Mouse (Mus musculus): ENCODE data around the gene Tmem95. TPM values are rescaled to one million over a fixed set of nuclear protein-coding genes. Genes with fewer than 3 reads are reported as not detected.

The Tmem95 gene
- polyA plus RNA-seq, 1 experiment from 2014 or later: not detected

DNA sequence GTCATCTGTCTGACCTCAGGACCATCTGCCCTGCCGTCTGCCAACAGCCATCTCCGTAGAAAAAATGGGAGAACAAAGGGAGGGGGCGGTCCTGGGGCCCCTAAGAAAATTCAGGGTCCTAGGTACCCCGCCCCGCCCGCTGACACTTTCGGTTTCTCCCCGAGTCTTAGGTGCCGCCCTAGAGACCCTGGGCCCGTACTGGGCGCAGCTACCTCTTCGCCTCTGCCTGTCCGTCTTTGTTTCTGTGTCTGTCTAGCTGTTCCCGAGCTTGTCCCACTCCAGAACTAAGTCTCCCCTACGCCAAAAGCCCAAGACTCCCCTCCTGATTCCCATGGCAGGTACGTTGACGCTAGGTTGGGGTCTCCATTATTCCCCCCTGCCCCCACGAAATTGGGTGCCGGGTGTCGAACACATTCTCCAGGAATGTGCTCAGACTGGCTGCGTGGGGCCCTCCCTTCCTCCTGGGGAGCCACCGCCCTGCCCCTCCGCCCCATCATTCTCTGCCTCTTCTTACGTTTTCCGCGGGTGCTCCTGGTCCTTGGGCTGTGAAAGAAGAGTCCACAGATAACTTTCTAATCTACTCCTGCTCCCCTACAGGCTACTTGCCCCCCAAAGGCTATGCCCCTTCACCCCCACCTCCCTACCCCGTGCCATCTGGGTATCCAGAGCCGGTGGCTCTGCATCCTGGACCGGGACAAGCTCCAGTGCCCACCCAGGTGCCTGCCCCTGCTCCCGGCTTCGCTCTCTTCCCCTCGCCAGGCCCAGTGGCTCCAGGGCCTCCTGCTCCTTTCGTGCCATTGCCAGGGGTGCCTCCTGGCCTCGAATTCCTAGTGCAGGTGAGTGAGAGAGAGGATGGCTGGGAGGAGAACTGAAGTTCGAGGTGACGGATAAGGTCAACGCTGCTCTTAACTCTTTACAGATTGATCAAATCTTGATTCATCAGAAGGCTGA is 30.8 kb downstream of the Tmem95 start:
- Histone ChIP-seq H3K4me3 (ENCODE audit: low read depth, low read length) (peak overlapping the region; percentile 77), H3K9ac (ENCODE audit: low read depth, low read length) (peak overlapping the region; percentile 86), H3K9me3 (replicated peaks; ENCODE audit: control insufficient read depth, low read length) (no peaks in the 10 kb centered on the region), H3K27ac (ENCODE audit: low read length) (peak overlapping the region; percentile 95), H3K27me3 (ENCODE audit: control insufficient read depth, insufficient read depth, low read depth, low read length) (no peaks in the 10 kb centered on the region), H3K36me3 (ENCODE audit: control insufficient read depth, insufficient read depth) (peaks cover 22% of the 10 kb centered on the region), H3K4me2 (ENCODE audit: low read depth, low read length) (peak overlapping the region; percentile 88), H3K4me1 (ENCODE audit: control insufficient read depth, low read depth, low read length) (peaks cover 57% of the 10 kb centered on the region)
- peak; percentile 53 for ATAC-seq (ENCODE audit: low read depth)
- WGBS (ENCODE audit: insufficient replicate concordance): 11% methylated on average over 37 of the region's 37 CpGs

DNA sequence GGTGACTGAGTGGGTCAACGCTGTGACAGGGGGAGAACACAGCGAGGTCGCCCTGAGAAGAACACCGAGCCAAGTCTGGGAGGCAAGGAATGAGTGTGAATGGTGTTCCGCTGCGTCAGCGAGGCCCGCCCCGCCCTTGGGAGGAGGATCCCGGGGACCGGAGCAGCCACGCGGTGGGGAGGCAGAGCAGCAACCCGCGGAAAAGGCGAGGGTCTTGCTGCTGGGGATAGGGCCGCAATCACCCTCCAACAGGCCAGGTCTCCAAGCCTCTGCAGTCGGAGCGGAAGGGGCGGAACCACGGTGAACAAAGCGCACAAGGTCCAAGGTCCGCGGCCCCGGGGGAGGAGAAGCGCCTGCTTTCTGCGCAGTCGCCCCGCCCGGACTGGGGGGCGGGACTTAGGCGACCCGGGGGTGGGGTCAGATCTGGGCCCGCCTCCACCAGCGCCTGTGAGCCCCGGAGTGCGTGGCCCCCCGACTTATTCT is 31.6 kb downstream of the Tmem95 start, which contains the start of gene Plscr3:
Gene Plscr3, plus strand, starts transcription at position 179 of the 483 bp plus-strand sequence.
- WGBS (ENCODE audit: insufficient replicate concordance): under 1% methylated on average over 38 of the region's 38 CpGs
- Histone ChIP-seq H3K27me3 (ENCODE audit: control insufficient read depth, insufficient read depth, low read depth, low read length) (no peaks in the 10 kb centered on the region), H3K9me3 (replicated peaks; ENCODE audit: control insufficient read depth, low read length) (no peaks in the 10 kb centered on the region), H3K9ac (ENCODE audit: low read depth, low read length) (peak within 1 kb of the TSS; percentile 86), H3K4me2 (ENCODE audit: low read depth, low read length) (peak within 1 kb of the TSS; percentile 88), H3K4me1 (ENCODE audit: control insufficient read depth, low read depth, low read length) (peaks cover 49% of the 10 kb centered on the region), H3K4me3 (ENCODE audit: low read depth, low read length) (peak within 1 kb of the TSS; percentile 77), H3K36me3 (ENCODE audit: control insufficient read depth, insufficient read depth) (peaks cover 16% of the 10 kb centered on the region), H3K27ac (ENCODE audit: low read length) (peak within 1 kb of the TSS; percentile 95)
- ATAC-seq (ENCODE audit: low read depth): peak; percentile 90

DNA sequence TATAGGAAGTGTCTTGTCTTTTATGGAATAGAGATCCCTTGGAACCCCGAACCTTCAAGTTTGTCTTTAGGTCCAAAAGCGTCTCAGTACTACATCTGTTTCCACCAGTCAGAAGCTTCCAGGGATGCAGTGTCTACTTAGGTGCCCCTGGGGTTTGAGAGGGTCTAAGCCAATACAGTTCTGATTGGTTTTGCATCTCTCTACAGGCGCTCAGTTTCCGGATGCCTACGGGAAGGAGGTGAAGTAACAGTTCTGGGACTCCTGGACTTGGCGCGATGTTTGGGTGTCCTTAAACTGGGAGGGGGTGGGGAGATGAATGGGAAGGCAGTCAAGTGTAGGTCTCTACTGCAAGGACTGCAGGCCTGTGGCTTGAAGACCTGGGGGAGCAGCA is 39.1 kb downstream of the Tmem95 start:
- peak overlapping the region; percentile 99 for H3K4me2 ChIP-seq (ENCODE audit: low read depth, low read length)

DNA sequence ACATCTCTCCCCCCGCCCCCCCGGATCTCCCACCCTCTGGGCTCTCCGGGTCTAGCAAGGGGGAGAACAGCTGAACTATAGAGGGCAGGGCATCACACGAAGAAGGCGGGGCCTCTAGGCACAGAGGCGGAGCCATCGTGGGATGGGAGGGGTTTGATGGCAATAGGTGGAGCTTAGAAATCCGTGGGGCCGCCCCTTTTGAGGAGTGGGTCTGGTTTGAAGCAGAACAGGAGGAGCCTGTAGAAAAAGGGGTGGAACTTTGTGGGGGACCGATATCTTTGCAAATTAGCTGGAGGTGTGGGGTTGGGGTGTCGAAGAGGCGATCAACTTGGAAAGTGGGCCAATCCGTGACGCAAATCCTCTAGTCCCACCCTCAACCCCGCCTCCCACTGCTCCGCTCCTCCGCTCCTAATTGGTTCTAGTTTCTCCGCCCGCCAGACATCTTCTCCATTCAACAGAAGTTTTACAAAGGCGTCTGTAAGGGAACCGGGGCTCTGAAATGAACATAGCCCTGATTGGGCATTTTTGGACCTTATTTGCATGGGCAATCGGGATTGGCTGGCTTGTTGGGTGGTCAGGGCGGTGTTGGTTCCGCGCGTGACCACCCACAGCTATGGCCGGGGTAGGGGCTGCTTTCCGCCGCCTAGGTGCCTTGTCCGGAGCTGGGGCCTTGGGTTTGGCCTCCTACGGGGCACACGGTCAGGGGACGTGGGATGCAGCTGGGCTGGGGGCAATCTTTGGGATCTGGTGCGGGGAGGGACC is 39.7 kb downstream of the Tmem95 start, which contains the start of gene Tmem256:
Gene Tmem256, plus strand, starts transcription at position 563 of the 762 bp plus-strand sequence.
- 0 out of 2 replicates have a peak, but pooled peaks cover 2% of the 10 kb centered on the region for H3K36me3 ChIP-seq (ENCODE audit: control insufficient read depth, insufficient read depth)
- no peaks in the 10 kb centered on the region for H3K9me3 ChIP-seq (replicated peaks; ENCODE audit: control insufficient read depth, low read length)
- H3K4me3 ChIP-seq (ENCODE audit: low read depth, low read length): peak within 1 kb of the TSS; percentile 81
- H3K9ac ChIP-seq (ENCODE audit: low read depth, low read length): peak within 1 kb of the TSS; percentile 87
- peak within 1 kb of the TSS; percentile 99 for H3K4me2 ChIP-seq (ENCODE audit: low read depth, low read length)
- peak; percentile 90 for ATAC-seq (ENCODE audit: low read depth)
- peaks cover 43% of the 10 kb centered on the region for H3K4me1 ChIP-seq (ENCODE audit: control insufficient read depth, low read depth, low read length)
- peak within 1 kb of the TSS; percentile 91 for H3K27ac ChIP-seq (ENCODE audit: low read length)
- under 1% methylated on average over 34 of the region's 34 CpGs for WGBS (ENCODE audit: insufficient replicate concordance)
- H3K27me3 ChIP-seq (ENCODE audit: control insufficient read depth, insufficient read depth, low read depth, low read length): peaks cover 46% of the 10 kb centered on the region

More for the DNA sequence above, 39.1 kb downstream of the Tmem95 start:
- peaks cover 40% of the 10 kb centered on the region for H3K4me1 ChIP-seq (ENCODE audit: control insufficient read depth, low read depth, low read length)
- ATAC-seq (ENCODE audit: low read depth): no peak
- peak overlapping the region; percentile 91 for H3K27ac ChIP-seq (ENCODE audit: low read length)
- peaks cover 41% of the 10 kb centered on the region for H3K27me3 ChIP-seq (ENCODE audit: control insufficient read depth, insufficient read depth, low read depth, low read length)
- peak overlapping the region; percentile 87 for H3K9ac ChIP-seq (ENCODE audit: low read depth, low read length)
- under 1% methylated on average over 7 of the region's 7 CpGs for WGBS (ENCODE audit: insufficient replicate concordance)
- 0 out of 2 replicates have a peak, but pooled peaks cover 2% of the 10 kb centered on the region for H3K36me3 ChIP-seq (ENCODE audit: control insufficient read depth, insufficient read depth)
- peak overlapping the region; percentile 81 for H3K4me3 ChIP-seq (ENCODE audit: low read depth, low read length)
- H3K9me3 ChIP-seq (replicated peaks; ENCODE audit: control insufficient read depth, low read length): no peaks in the 10 kb centered on the region

DNA sequence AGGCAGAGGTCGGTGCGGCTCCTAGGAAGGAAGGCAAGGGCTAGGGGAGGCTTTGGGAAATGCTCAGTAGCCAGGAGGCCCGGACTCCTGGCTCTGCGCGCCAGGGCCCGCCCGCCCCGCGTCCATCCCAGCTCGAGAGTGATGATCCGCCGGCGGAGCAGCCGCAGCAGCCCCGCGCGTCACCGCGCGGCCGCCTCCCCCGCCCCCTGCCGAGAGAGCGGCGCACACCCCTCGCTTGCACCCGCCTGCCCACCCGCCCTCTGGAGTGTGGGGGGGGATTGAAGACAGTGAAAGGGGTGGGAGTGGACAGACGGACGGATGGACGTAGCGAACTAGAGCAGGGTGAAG is 40.2 kb downstream of the Tmem95 start, which contains the start of gene Nlgn2:
Gene Nlgn2, minus strand, starts transcription at position 181 of the 348 bp plus-strand sequence.
- H3K9ac ChIP-seq (ENCODE audit: low read depth, low read length): peak within 1 kb of the TSS; percentile 87
- H3K4me3 ChIP-seq (ENCODE audit: low read depth, low read length): peak within 1 kb of the TSS; percentile 81
- 0% methylated on average over 4 of the region's 32 CpGs for WGBS (ENCODE audit: insufficient replicate concordance)
- ATAC-seq (ENCODE audit: low read depth): peak; percentile 22
- peaks cover 49% of the 10 kb centered on the region for H3K27me3 ChIP-seq (ENCODE audit: control insufficient read depth, insufficient read depth, low read depth, low read length)
- H3K36me3 ChIP-seq (ENCODE audit: control insufficient read depth, insufficient read depth): 0 out of 2 replicates have a peak, but pooled peaks cover 2% of the 10 kb centered on the region
- H3K4me1 ChIP-seq (ENCODE audit: control insufficient read depth, low read depth, low read length): peaks cover 43% of the 10 kb centered on the region
- no peaks in the 10 kb centered on the region for H3K9me3 ChIP-seq (replicated peaks; ENCODE audit: control insufficient read depth, low read length)
- H3K4me2 ChIP-seq (ENCODE audit: low read depth, low read length): peak within 1 kb of the TSS; percentile 99
- H3K27ac ChIP-seq (ENCODE audit: low read length): peak within 1 kb of the TSS; percentile 91

DNA sequence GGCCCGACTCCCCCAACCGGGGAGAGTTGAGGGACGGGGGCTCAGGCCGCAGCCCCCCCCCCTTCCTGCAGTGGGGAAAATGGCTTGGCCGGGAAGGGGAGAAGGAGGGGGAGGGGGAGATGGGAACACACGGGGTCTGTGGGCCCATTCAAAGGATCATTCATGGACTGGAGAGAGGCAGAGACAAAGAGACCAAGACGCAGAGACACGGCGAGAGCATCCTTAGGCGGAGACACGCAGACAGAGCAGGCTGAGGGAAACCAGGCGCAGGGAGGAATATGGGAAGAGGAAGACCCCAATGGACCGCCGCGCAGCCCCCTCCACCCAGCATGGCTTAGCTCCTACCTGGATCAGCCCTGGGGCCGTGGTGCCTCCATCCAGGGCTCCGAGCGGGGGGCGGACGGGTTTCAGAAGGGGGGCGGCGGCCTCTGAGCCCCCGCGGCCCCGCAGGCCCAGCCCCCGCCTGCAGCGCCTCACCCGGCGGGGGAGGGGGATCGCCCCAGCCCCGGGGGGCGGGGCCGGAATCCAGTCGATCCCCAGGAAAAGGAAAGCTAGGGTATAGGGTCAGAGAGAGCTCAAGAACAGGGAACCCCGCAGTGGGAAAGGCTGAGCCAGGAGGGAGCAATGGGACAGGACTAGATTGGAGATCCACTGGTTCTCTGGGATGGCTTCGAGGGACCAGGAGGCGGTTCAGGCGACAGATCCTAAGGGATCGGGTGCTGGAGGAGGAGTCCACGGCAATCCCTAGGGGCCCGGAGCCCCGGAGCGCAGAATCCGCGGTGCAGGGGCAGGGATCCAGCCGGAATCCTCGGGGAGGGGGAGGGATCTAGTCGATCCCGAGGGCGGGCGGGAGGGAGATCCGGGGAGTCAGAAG is 40.9 kb downstream of the Tmem95 start:
- Histone ChIP-seq H3K9ac (ENCODE audit: low read depth, low read length) (peak overlapping the region; percentile 69), H3K4me3 (ENCODE audit: low read depth, low read length) (peak overlapping the region; percentile 81), H3K9me3 (replicated peaks; ENCODE audit: control insufficient read depth, low read length) (no peaks in the 10 kb centered on the region), H3K27ac (ENCODE audit: low read length) (no peak overlapping the region), H3K4me1 (ENCODE audit: control insufficient read depth, low read depth, low read length) (peaks cover 43% of the 10 kb centered on the region), H3K36me3 (ENCODE audit: control insufficient read depth, insufficient read depth) (0 out of 2 replicates have a peak, but pooled peaks cover 2% of the 10 kb centered on the region), H3K27me3 (ENCODE audit: control insufficient read depth, insufficient read depth, low read depth, low read length) (peaks cover 53% of the 10 kb centered on the region), H3K4me2 (ENCODE audit: low read depth, low read length) (peak overlapping the region; percentile 99)
- ATAC-seq (ENCODE audit: low read depth): no peak
- 5% methylated on average over 50 of the region's 52 CpGs for WGBS (ENCODE audit: insufficient replicate concordance)

DNA sequence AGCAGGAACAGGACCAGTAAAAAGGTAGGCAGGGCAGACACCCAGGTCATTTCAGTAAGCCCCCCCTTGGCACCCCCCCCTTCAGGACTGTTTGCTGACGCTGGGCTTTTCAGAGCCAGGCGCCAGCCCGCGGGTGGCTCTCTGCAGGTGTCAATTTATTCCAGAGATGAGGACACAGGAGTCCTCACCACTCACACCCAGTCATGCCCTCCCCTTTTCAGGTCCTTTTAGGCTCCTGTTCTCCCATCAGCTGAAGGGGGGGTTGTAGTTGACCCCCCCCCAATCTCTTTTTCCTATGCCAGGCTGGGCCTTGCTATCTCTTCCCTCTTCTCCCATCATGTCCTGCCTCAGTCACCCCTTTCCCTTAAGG is 41.9 kb downstream of the Tmem95 start:
- H3K4me1 ChIP-seq (ENCODE audit: control insufficient read depth, low read depth, low read length): peaks cover 43% of the 10 kb centered on the region
- H3K4me2 ChIP-seq (ENCODE audit: low read depth, low read length): no peak overlapping the region
- no peak overlapping the region for H3K9ac ChIP-seq (ENCODE audit: low read depth, low read length)
- 0 out of 2 replicates have a peak, but pooled peaks cover 2% of the 10 kb centered on the region for H3K36me3 ChIP-seq (ENCODE audit: control insufficient read depth, insufficient read depth)
- 22% methylated on average over 4 of the region's 4 CpGs for WGBS (ENCODE audit: insufficient replicate concordance)
- H3K27ac ChIP-seq (ENCODE audit: low read length): no peak overlapping the region
- H3K4me3 ChIP-seq (ENCODE audit: low read depth, low read length): no peak overlapping the region
- ATAC-seq (ENCODE audit: low read depth): no peak
- no peaks in the 10 kb centered on the region for H3K9me3 ChIP-seq (replicated peaks; ENCODE audit: control insufficient read depth, low read length)
- H3K27me3 ChIP-seq (ENCODE audit: control insufficient read depth, insufficient read depth, low read depth, low read length): peaks cover 53% of the 10 kb centered on the region
